Mouse (Mus musculus): ENCODE results near the gene Robo3. TPM values are rescaled to one million over a fixed set of nuclear protein-coding genes. Genes with fewer than 3 reads are reported as not detected.

Robo3 gene
- total and polyA plus RNA-seq, 3 experiments: 0.29 TPM; not detected in 2

GRCm38 (mm10) chr9:37365706-37366105 lies 67.3 kb downstream of the Robo3 start:
- WGBS: 36% methylated on average over 5 of the region's 5 CpGs
- Histone ChIP-seq H3K27ac (no peak overlapping the region), H3K9ac (ENCODE audit: low read depth, low read length) (no peak overlapping the region), H3K27me3 (ENCODE audit: control insufficient read depth, insufficient read depth, low read length) (no peaks in the 10 kb centered on the region), H3K4me1 (ENCODE audit: control insufficient read depth, insufficient read depth, low read length) (no peaks in the 10 kb centered on the region; the same call in none of the 2 replicates), H3K79me2 (replicated peaks; ENCODE audit: control insufficient read depth, insufficient read depth, low read length) (no peaks in the 10 kb centered on the region), H3K36me3 (ENCODE audit: control insufficient read depth, insufficient read depth, low read length) (peaks cover 2% of the 10 kb centered on the region; the same call in 1 of the 2 replicates), H3K4me3 (no peak overlapping the region)
- no peak for DNase-seq
- intact Hi-C loops (cut with DNase I): no loop called here
- TF ChIP-seq CTCF (IDR thresholded peaks at IDR 0.05) (0 out of 2 replicates have a peak, but pooled peaks have one; percentile 19), EP300 (IDR thresholded peaks at IDR 0.05; ENCODE audit: insufficient read depth, low read depth, low read length) (no peak)

Other genes starting within 250 kb of the Robo3 start
- 1 to 10 TPM; 6.6 to 7.1 TPM for gene Tmem218, start 225.0 kb downstream of the Robo3 start, total RNA-seq (2021)
- 4.2 and 7.7 TPM in 2 replicates for gene Tmem218, start 225.0 kb downstream of the Robo3 start, polyA plus RNA-seq (2012; rRNA removed)
- gene Slc37a2, start 177.5 kb downstream of the Robo3 start, total RNA-seq (2021): 1 to 10 TPM; 2.9 to 4.1 TPM
- gene Slc37a2, start 177.5 kb downstream of the Robo3 start, polyA plus RNA-seq (2012; rRNA removed): 4.1 and 5.9 TPM in 2 replicates
- 1 to 10 TPM; 1.7 to 2.0 TPM for gene Ccdc15, start 84.8 kb downstream of the Robo3 start, total RNA-seq (2021)
- gene Ccdc15, start 84.8 kb downstream of the Robo3 start, polyA plus RNA-seq (2012; rRNA removed): 0.47 and 0.53 TPM in 2 replicates
- gene Hepacam, start 65.9 kb downstream of the Robo3 start, total RNA-seq (2021): not detected
- 0.18 and 0.29 TPM in 2 replicates for gene Hepacam, start 65.9 kb downstream of the Robo3 start, polyA plus RNA-seq (2012; rRNA removed)
- 10 to 100 TPM; 27.9 to 31.8 TPM for gene Robo4, start 31.3 kb downstream of the Robo3 start, total RNA-seq (2021)
- 33.7 and 38.6 TPM in 2 replicates for gene Robo4, start 31.3 kb downstream of the Robo3 start, polyA plus RNA-seq (2012; rRNA removed)
- gene Msantd2, start 56.1 kb upstream of the Robo3 start, total RNA-seq (2021): 1 to 10 TPM; 6.4 to 7.1 TPM
- 10.7 and 12.8 TPM in 2 replicates for gene Msantd2, start 56.1 kb upstream of the Robo3 start, polyA plus RNA-seq (2012; rRNA removed)
- gene Esam, start 94.8 kb upstream of the Robo3 start, total RNA-seq (2021): 10 to 100 TPM; 58.5 to 81.3 TPM
- gene Esam, start 94.8 kb upstream of the Robo3 start, polyA plus RNA-seq (2012; rRNA removed): 77.1 and 87.2 TPM in 2 replicates
- gene Vsig2, start 106.0 kb upstream of the Robo3 start, total RNA-seq (2021): 1 to 10 TPM; 2.5 to 4.9 TPM
- gene Vsig2, start 106.0 kb upstream of the Robo3 start, polyA plus RNA-seq (2012; rRNA removed): 16.0 and 21.1 TPM in 2 replicates
- 10 to 100 TPM in 1 of 2 experiments, 1 to 10 TPM in 1; 4.0 to 27.2 TPM for gene Nrgn, start 119.7 kb upstream of the Robo3 start, total RNA-seq (2021)
- 8.6 and 21.7 TPM in 2 replicates for gene Nrgn, start 119.7 kb upstream of the Robo3 start, polyA plus RNA-seq (2012; rRNA removed)
- gene Siae, start 122.5 kb upstream of the Robo3 start, total RNA-seq (2021): 1 to 10 TPM; 7.7 to 8.2 TPM
- 7.7 and 18.7 TPM in 2 replicates for gene Siae, start 122.5 kb upstream of the Robo3 start, polyA plus RNA-seq (2012; rRNA removed)
- gene Spa17, start 180.5 kb upstream of the Robo3 start, total RNA-seq (2021): 1 to 10 TPM; 1.9 to 3.8 TPM
- gene Spa17, start 180.5 kb upstream of the Robo3 start, polyA plus RNA-seq (2012; rRNA removed): 1.6 and 2.3 TPM in 2 replicates
- gene Tbrg1, start 224.1 kb upstream of the Robo3 start, total RNA-seq (2021): 10 to 100 TPM; 30.7 to 32.9 TPM
- gene Tbrg1, start 224.1 kb upstream of the Robo3 start, polyA plus RNA-seq (2012; rRNA removed): 22.8 and 31.1 TPM in 2 replicates
- not detected for gene Panx3, start 236.0 kb upstream of the Robo3 start, total RNA-seq (2021)
- gene Panx3, start 236.0 kb upstream of the Robo3 start, polyA plus RNA-seq (2012; rRNA removed): not detected in 2 replicates

Measured in heart, adult 2 months (tissue).